Mouse (Mus musculus) limb, embryonic 15.5 days (tissue): ENCODE data around the gene Olfr768. TPM values are rescaled to one million over a fixed set of nuclear protein-coding genes. Genes with fewer than 3 reads are reported as not detected.
"Not testable (repeated sequence)": the region's sequence is repeated elsewhere in the genome, so short reads cannot be mapped to it uniquely, and the experiment has no call there.

Experiments
- ATAC-seq: fragments of 200-750 bp; cut with Nextera tagmentation; 2 replicates; pipeline ENCODE4 v1.8.0; 2017; ENCODE audit warnings: low read depth, moderate TSS enrichment; ENCODE audit not compliant: insufficient number of reproducible peaks, low FRiP score, low TSS enrichment
- H3K27ac ChIP-seq: fragments of 300-500 bp; sonication (generic); 2 replicates; pipeline ENCODE4 v1.5.1; 2015; ENCODE audit warnings: moderate library complexity, mild to moderate bottlenecking, inconsistent platforms
- H3K27me3 ChIP-seq: fragments of 300-500 bp; sonication (generic); 2 replicates; pipeline ENCODE4 v1.6.1; 2015; ENCODE audit warnings: inconsistent platforms
- H3K36me3 ChIP-seq: fragments of 300-500 bp; sonication (generic); 2 replicates; pipeline ENCODE4 v1.6.1; 2015; ENCODE audit warnings: inconsistent platforms
- H3K4me1 ChIP-seq: fragments of 300-500 bp; sonication (generic); 2 replicates; pipeline ENCODE4 v1.6.1; 2015; ENCODE audit warnings: inconsistent platforms
- H3K4me2 ChIP-seq: fragments of 300-500 bp; sonication (generic); 2 replicates; pipeline ENCODE4 v1.6.1; 2015; ENCODE audit warnings: mild to moderate bottlenecking, inconsistent platforms
- H3K4me3 ChIP-seq: fragments of 300-500 bp; sonication (generic); 2 replicates; pipeline ENCODE4 v1.5.1; 2015; ENCODE audit warnings: mild to moderate bottlenecking, inconsistent platforms
- H3K9ac ChIP-seq: fragments of 300-500 bp; sonication (generic); 2 replicates; pipeline ENCODE4 v1.6.1; 2015; ENCODE audit warnings: inconsistent platforms
- H3K9me3 ChIP-seq: fragments of 300-500 bp; sonication (generic); 2 replicates; pipeline ENCODE4 v1.6.1; 2016; ENCODE audit warnings: inconsistent platforms
- WGBS: fragments of 180-500 bp; shearing (Covaris S2); methylation state at CpG from one replicate; pipeline ENCODE4 v1.1.7; 2015; 5-methylcytosine and 5-hydroxymethylcytosine counted together
- polyA plus RNA-seq: library from polyadenylated mRNA; unstranded; fragments of >200 nt; fragmentation: Nextera tagmentation; extraction: Ambion mirVana; gene quantifications from 2 replicates; pipeline ENCODE4 v1.2.1, GENCODE M21; 2015

The Olfr768 gene
- not detected in 2 replicates for polyA plus RNA-seq

DNA sequence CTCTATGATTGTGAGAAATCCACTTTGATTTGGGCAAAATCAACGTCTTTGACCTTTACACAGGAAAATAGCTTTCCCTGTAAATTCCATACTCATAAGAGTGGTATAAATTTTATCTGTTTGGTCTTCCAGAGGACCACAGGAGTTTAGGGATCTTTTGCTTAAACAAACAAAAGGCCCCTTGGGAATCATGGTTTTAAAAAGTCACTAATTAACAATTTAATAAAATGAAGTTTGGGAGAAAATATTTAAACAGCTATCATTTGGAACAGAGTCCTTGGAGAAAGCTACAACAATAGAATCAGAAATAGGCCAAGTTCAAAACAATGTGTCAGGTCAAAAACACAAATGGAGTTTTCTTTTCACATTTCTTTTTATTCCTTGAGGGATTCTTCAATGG is at the start of gene Olfr768:
TSS of gene Olfr768 (minus strand) at position 101 of the 400 bp plus-strand sequence.
- Histone ChIP-seq H3K27ac (no peak within 1 kb of the TSS), H3K4me1 (no peaks in the 10 kb centered on the region), H3K9me3 (no peaks in the 10 kb centered on the region), H3K27me3 (no peaks in the 10 kb centered on the region), H3K36me3 (no peaks in the 10 kb centered on the region), H3K4me2 (no peak within 1 kb of the TSS), H3K9ac (no peak within 1 kb of the TSS), H3K4me3 (no peak within 1 kb of the TSS)
- ATAC-seq, result no peak
- WGBS, result 71% methylated on average over 1 of the region's 1 CpGs

DNA sequence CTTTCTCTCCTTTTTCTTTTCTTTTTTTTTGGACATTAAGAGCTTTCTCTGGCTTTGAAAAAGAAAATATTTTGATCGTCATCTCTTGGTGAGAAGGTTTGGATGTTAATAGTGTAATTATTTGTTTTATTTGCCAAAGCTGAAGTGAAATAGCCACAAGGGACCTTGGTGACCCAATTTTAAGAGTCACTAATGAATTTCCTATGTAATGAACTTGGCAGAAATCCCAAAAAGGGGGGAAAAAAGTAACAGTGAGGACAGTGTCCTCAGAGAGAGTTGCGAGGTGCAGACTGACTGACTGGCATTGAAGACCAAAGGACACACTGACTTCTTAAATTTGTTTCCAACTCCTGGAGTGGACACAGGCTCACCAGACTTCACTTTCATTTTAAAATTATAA is 39.7 kb upstream of the Olfr768 start, which contains the start of gene Olfr770:
TSS of gene Olfr770 (minus strand) at position 101 of the 400 bp plus-strand sequence.
- no peak for ATAC-seq
- no peaks in the 10 kb centered on the region for H3K4me1 ChIP-seq
- no peak within 1 kb of the TSS for H3K9ac ChIP-seq
- H3K9me3 ChIP-seq, result no peaks in the 10 kb centered on the region
- no peak within 1 kb of the TSS for H3K4me3 ChIP-seq
- no peaks in the 10 kb centered on the region for H3K36me3 ChIP-seq
- no peaks in the 10 kb centered on the region for H3K27me3 ChIP-seq
- WGBS, result 50% methylated on average over 2 of the region's 2 CpGs
- no peak within 1 kb of the TSS for H3K4me2 ChIP-seq
- H3K27ac ChIP-seq, result no peak within 1 kb of the TSS

DNA sequence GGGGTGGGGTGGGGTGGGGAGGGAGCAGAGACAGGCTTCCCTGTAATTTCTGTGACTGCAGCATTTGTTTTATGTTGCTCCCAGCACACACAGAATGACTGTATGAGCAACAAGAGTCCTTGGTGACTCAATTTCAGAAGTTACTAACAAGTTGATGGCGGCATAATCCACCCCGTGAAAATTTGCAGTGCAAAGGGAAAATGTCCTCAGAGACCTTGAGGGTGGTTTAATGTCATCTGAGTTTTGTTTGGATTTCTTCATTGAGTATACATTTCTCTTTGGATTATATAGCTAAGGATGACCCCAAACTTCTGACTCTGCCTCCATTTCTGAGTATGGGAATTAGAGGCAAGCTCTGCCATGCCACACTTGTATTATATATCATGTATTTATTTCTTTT is 18.6 kb upstream of the Olfr768 start, which contains the start of gene Olfr769:
TSS of gene Olfr769 (minus strand) at position 101 of the 400 bp plus-strand sequence.
- Histone ChIP-seq H3K4me3 (no peak within 1 kb of the TSS), H3K36me3 (no peaks in the 10 kb centered on the region), H3K9ac (no peak within 1 kb of the TSS), H3K4me1 (no peaks in the 10 kb centered on the region), H3K9me3 (no peaks in the 10 kb centered on the region), H3K27me3 (no peaks in the 10 kb centered on the region), H3K27ac (no peak within 1 kb of the TSS), H3K4me2 (no peak within 1 kb of the TSS)
- no peak for ATAC-seq
- WGBS, result 80% methylated on average over 2 of the region's 2 CpGs

DNA sequence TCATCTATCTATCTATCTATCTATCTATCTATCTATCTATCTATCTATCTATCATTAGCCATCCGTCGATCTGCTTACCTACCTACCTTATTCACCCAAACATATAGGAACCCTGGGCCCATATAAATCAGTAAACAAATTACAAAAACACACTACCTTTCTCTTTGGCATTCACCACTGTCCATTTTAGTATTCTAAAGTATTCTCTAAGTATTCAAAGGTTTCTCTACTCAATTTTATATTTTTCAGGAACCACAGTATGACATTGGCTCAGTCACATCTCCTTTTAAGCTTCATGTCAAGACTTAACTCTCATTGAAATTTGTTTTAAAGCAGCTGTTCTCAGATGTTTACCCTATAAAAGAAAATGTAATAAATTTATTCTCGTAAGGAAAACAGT is 16.0 kb upstream of the Olfr768 start:
- ATAC-seq, result no peak
- H3K27ac ChIP-seq, result no peak overlapping the region
- 88% methylated on average over 3 of the region's 3 CpGs for WGBS

DNA sequence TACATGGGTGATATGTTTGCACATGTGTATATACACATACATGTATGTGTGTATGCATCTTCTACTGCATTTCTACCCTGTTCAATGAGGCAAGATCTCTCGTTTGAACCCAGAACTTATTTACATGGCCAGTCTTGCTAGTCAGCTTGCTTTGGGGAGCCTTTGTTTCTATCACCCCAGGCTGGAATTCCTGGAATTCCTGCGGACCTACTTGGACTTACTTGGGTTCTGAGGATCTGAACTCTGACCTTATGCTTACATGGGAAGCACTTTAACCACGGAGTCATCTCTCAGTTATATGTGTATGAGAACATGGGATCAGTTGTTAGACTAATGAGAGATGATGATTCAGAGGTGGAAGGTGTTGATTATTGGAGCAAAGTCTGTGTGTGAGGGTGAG is 2.1 kb upstream of the Olfr768 start:
- Histone ChIP-seq H3K9me3 (no peaks in the 10 kb centered on the region), H3K27me3 (no peaks in the 10 kb centered on the region), H3K27ac (no peak overlapping the region), H3K4me1 (no peaks in the 10 kb centered on the region), H3K9ac (no peak overlapping the region), H3K4me3 (no peak overlapping the region), H3K4me2 (no peak overlapping the region), H3K36me3 (no peaks in the 10 kb centered on the region)
- ATAC-seq, result no peak
- WGBS, result 47% methylated on average over 3 of the region's 3 CpGs

More for the DNA sequence above, 16.0 kb upstream of the Olfr768 start:
- no peak overlapping the region for H3K4me3 ChIP-seq
- H3K9ac ChIP-seq, result no peak overlapping the region
- no peaks in the 10 kb centered on the region for H3K9me3 ChIP-seq
- H3K36me3 ChIP-seq, result no peaks in the 10 kb centered on the region
- no peaks in the 10 kb centered on the region for H3K27me3 ChIP-seq
- H3K4me2 ChIP-seq, result no peak overlapping the region
- H3K4me1 ChIP-seq, result no peaks in the 10 kb centered on the region

DNA sequence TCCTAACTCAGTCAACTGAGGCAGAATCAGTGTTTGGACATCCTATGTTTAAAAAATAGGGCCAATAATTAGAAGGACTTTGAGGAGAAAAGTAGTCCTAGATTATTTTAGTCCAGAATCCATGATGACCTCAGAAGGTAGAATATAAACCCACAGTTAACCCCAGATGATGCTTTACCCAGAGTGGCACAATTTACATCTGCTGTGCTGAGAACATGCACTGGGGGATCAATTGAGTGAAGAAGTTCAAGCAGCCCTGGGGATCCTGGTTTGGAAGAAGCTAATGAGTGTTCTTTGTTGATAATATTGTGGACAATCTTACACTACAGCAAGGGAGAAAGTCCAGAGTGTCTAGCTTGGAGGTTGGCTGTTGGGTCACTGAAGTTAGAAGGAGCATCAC is 16.4 kb downstream of the Olfr768 start, which contains the start of gene Olfr767:
TSS of gene Olfr767 (minus strand) at position 101 of the 400 bp plus-strand sequence.
- H3K4me2 ChIP-seq, H3K27ac ChIP-seq, ATAC-seq, H3K36me3 ChIP-seq, H3K9me3 ChIP-seq, H3K4me3 ChIP-seq, H3K4me1 ChIP-seq, H3K27me3 ChIP-seq, H3K9ac ChIP-seq: not testable (repeated sequence)

DNA sequence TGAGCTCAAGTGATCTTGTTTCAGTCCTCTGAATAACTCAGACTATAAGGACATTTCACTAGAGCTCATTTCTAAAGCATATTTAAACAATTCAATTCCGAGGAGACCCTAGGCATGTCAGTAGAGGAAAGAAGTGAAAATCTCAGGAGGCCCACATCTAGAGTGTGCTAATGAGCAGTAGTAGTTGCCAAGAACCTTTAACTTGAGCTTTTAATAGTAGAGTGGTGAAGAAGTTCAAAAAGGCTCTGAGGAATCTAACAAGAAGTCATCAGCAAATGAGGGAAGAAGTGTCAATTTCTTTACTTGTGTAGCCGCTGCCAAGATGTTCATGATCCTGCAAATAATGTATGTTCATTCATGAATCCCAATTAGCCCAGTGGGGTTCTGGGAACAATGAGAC is 30.3 kb downstream of the Olfr768 start, which contains the start of gene Olfr766-ps1:
TSS of gene Olfr766-ps1 (minus strand) at position 101 of the 400 bp plus-strand sequence.
- WGBS, result 77% methylated on average over 2 of the region's 2 CpGs
- no peak within 1 kb of the TSS for H3K4me2 ChIP-seq
- H3K36me3 ChIP-seq, result no peaks in the 10 kb centered on the region
- H3K4me3 ChIP-seq, result no peak within 1 kb of the TSS
- ATAC-seq, result no peak
- no peaks in the 10 kb centered on the region for H3K4me1 ChIP-seq
- no peaks in the 10 kb centered on the region for H3K9me3 ChIP-seq
- no peak within 1 kb of the TSS for H3K9ac ChIP-seq
- no peak within 1 kb of the TSS for H3K27ac ChIP-seq
- no peaks in the 10 kb centered on the region for H3K27me3 ChIP-seq

DNA sequence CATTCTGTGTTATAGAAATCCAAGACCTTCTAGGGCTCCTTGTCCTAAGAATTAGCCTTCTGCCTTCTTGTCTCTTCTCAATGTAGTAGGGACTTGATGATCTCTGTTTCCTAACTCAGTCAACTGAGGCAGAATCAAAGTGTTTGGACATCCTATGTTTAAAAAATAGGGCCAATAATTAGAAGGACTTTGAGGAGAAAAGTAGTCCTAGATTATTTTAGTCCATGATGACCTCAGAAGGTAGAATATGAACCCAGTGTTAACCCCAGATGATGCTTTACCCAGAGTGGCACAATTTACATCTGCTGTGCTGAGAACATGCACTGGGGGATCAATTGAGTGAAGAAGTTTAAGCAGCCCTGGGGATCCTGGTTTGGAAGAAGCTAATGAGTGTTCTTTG is 49.3 kb downstream of the Olfr768 start, which contains the start of gene Olfr765:
TSS of gene Olfr765 (minus strand) at position 101 of the 400 bp plus-strand sequence.
- H3K36me3 ChIP-seq, ATAC-seq, H3K4me1 ChIP-seq: not testable (repeated sequence)

More for the DNA sequence above, 49.3 kb downstream of the Olfr768 start, which contains the start of gene Olfr765:
- H3K27me3 ChIP-seq, H3K9me3 ChIP-seq, H3K4me3 ChIP-seq, H3K9ac ChIP-seq, H3K4me2 ChIP-seq, H3K27ac ChIP-seq: not testable (repeated sequence)

Other genes starting within 250 kb of the Olfr768 start
- 5.9 and 6.2 TPM in 2 replicates for gene Gdf11, start 207.7 kb downstream of the Olfr768 start, polyA plus RNA-seq
- 1,128 and 1,135 TPM in 2 replicates for gene Cd63, start 198.4 kb downstream of the Olfr768 start, polyA plus RNA-seq
- gene Rdh5, start 176.5 kb downstream of the Olfr768 start, polyA plus RNA-seq, result 13.6 and 16.8 TPM in 2 replicates
- gene Bloc1s1, start 175.3 kb downstream of the Olfr768 start, polyA plus RNA-seq, result 225 and 234 TPM in 2 replicates
- gene Itga7, start 165.6 kb downstream of the Olfr768 start, polyA plus RNA-seq, result 11.8 and 27.8 TPM in 2 replicates
- gene Mettl7b, start 138.4 kb downstream of the Olfr768 start, polyA plus RNA-seq, result 0.24 and 0.32 TPM in 2 replicates
- not detected in 2 replicates for gene Olfr9, start 109.9 kb downstream of the Olfr768 start, polyA plus RNA-seq
- gene Olfr763, start 88.6 kb downstream of the Olfr768 start, polyA plus RNA-seq, result not detected in 2 replicates
- gene Olfr764-ps1, start 59.5 kb downstream of the Olfr768 start, polyA plus RNA-seq, result not detected in 2 replicates
- not detected in 2 replicates for gene Olfr765, start 49.4 kb downstream of the Olfr768 start, polyA plus RNA-seq
- not detected in 2 replicates for gene Olfr766-ps1, start 30.4 kb downstream of the Olfr768 start, polyA plus RNA-seq
- gene Olfr767, start 16.5 kb downstream of the Olfr768 start, polyA plus RNA-seq, result not detected in 2 replicates
- gene Olfr769, start 18.5 kb upstream of the Olfr768 start, polyA plus RNA-seq, result not detected in 2 replicates
- gene Olfr770, start 39.6 kb upstream of the Olfr768 start, polyA plus RNA-seq, result not detected in 2 replicates
- not detected in 2 replicates for gene Olfr771, start 65.4 kb upstream of the Olfr768 start, polyA plus RNA-seq
- gene Olfr772, start 78.5 kb upstream of the Olfr768 start, polyA plus RNA-seq, result not detected in 2 replicates
- not detected in 2 replicates for gene Olfr773, start 88.0 kb upstream of the Olfr768 start, polyA plus RNA-seq
- not detected in 2 replicates for gene Olfr774, start 136.8 kb upstream of the Olfr768 start, polyA plus RNA-seq
- not detected in 2 replicates for gene Olfr775, start 149.0 kb upstream of the Olfr768 start, polyA plus RNA-seq
- gene Olfr776, start 159.8 kb upstream of the Olfr768 start, polyA plus RNA-seq, result not detected in 2 replicates
- not detected in 2 replicates for gene Olfr777, start 172.1 kb upstream of the Olfr768 start, polyA plus RNA-seq
- not detected in 2 replicates for gene Olfr780, start 218.7 kb upstream of the Olfr768 start, polyA plus RNA-seq
- gene Olfr781, start 229.5 kb upstream of the Olfr768 start, polyA plus RNA-seq, result not detected in 2 replicates
- gene Olfr782, start 249.5 kb upstream of the Olfr768 start, polyA plus RNA-seq, result not detected in 2 replicates